Mouse (Mus musculus): Measurements from ENCODE around the gene Fis1.

- TF ChIP-seq CTCF (IDR thresholded peaks at IDR 0.05; ENCODE audit: low read depth) (no peak), EP300 (IDR thresholded peaks at IDR 0.05; ENCODE audit: low read depth) (no peak)
Measured at GRCm38 (mm10) chr5:136955622-136956021, 2.5 kb downstream of the Fis1 start.

Data from liver, postnatal 0 days (tissue).